Mouse (Mus musculus) limb, embryonic 15.5 days (tissue): ENCODE results near the gene Adamts14. TPM values are rescaled to one million over a fixed set of nuclear protein-coding genes. Genes with fewer than 3 reads are reported as not detected.
A peak's percentile ranks its signal among the peaks of the same experiment; 100 is the strongest.

Experiments
- ATAC-seq: fragments of 200-750 bp; cut with Nextera tagmentation; 2 replicates; pipeline ENCODE4 v1.8.0; 2017; ENCODE audit warnings: low read depth, moderate TSS enrichment; ENCODE audit not compliant: insufficient number of reproducible peaks, low FRiP score, low TSS enrichment
- H3K27ac ChIP-seq: fragments of 300-500 bp; sonication (generic); 2 replicates; pipeline ENCODE4 v1.5.1; 2015; ENCODE audit warnings: moderate library complexity, mild to moderate bottlenecking, inconsistent platforms
- H3K27me3 ChIP-seq: fragments of 300-500 bp; sonication (generic); 2 replicates; pipeline ENCODE4 v1.6.1; 2015; ENCODE audit warnings: inconsistent platforms
- H3K36me3 ChIP-seq: fragments of 300-500 bp; sonication (generic); 2 replicates; pipeline ENCODE4 v1.6.1; 2015; ENCODE audit warnings: inconsistent platforms
- H3K4me1 ChIP-seq: fragments of 300-500 bp; sonication (generic); 2 replicates; pipeline ENCODE4 v1.6.1; 2015; ENCODE audit warnings: inconsistent platforms
- H3K4me2 ChIP-seq: fragments of 300-500 bp; sonication (generic); 2 replicates; pipeline ENCODE4 v1.6.1; 2015; ENCODE audit warnings: mild to moderate bottlenecking, inconsistent platforms
- H3K4me3 ChIP-seq: fragments of 300-500 bp; sonication (generic); 2 replicates; pipeline ENCODE4 v1.5.1; 2015; ENCODE audit warnings: mild to moderate bottlenecking, inconsistent platforms
- H3K9ac ChIP-seq: fragments of 300-500 bp; sonication (generic); 2 replicates; pipeline ENCODE4 v1.6.1; 2015; ENCODE audit warnings: inconsistent platforms
- H3K9me3 ChIP-seq: fragments of 300-500 bp; sonication (generic); 2 replicates; pipeline ENCODE4 v1.6.1; 2016; ENCODE audit warnings: inconsistent platforms
- WGBS: fragments of 180-500 bp; shearing (Covaris S2); methylation state at CpG from one replicate; pipeline ENCODE4 v1.1.7; 2015; 5-methylcytosine and 5-hydroxymethylcytosine counted together
- polyA plus RNA-seq: library from polyadenylated mRNA; unstranded; fragments of >200 nt; fragmentation: Nextera tagmentation; extraction: Ambion mirVana; gene quantifications from 2 replicates; pipeline ENCODE4 v1.2.1, GENCODE M21; 2015

The Adamts14 gene
- polyA plus RNA-seq, 1 experiment from 2014 or later, result 4.9 TPM

- no peaks in the 10 kb centered on the region; the same call in 1 of the 2 replicates for H3K36me3 ChIP-seq
- H3K4me3 ChIP-seq, result no peak overlapping the region
- H3K4me1 ChIP-seq, result no peaks in the 10 kb centered on the region
- 96% methylated on average over 4 of the region's 4 CpGs for WGBS
- H3K4me2 ChIP-seq, result no peak overlapping the region
- no peak overlapping the region for H3K27ac ChIP-seq
- H3K27me3 ChIP-seq, result no peaks in the 10 kb centered on the region
- no peak for ATAC-seq
- no peaks in the 10 kb centered on the region for H3K9me3 ChIP-seq
- no peak overlapping the region for H3K9ac ChIP-seq
Measured at GRCm38 (mm10) chr10:61219318-61219717, 53.9 kb downstream of the Adamts14 start.

- Histone ChIP-seq H3K4me1 (peaks cover 12% of the 10 kb centered on the region), H3K27me3 (0 out of 2 replicates have a peak, but pooled peaks cover 4% of the 10 kb centered on the region), H3K4me3 (no peak overlapping the region), H3K36me3 (no peaks in the 10 kb centered on the region; the same call in 1 of the 2 replicates), H3K4me2 (no peak overlapping the region), H3K9me3 (no peaks in the 10 kb centered on the region), H3K9ac (no peak overlapping the region), H3K27ac (no peak overlapping the region)
- 76% methylated on average over 4 of the region's 4 CpGs for WGBS
- no peak for ATAC-seq
Measured at GRCm38 (mm10) chr10:61216163-61216562, 57.1 kb downstream of the Adamts14 start.

- no peak overlapping the region for H3K4me3 ChIP-seq
- no peak overlapping the region for H3K27ac ChIP-seq
- no peaks in the 10 kb centered on the region; the same call in 1 of the 2 replicates for H3K36me3 ChIP-seq
- ATAC-seq, result no peak
- H3K4me1 ChIP-seq, result peaks cover 12% of the 10 kb centered on the region
- H3K27me3 ChIP-seq, result 0 out of 2 replicates have a peak, but pooled peaks cover 4% of the 10 kb centered on the region
- no peak overlapping the region for H3K9ac ChIP-seq
- H3K9me3 ChIP-seq, result no peaks in the 10 kb centered on the region
- 97% methylated on average over 6 of the region's 6 CpGs for WGBS
- no peak overlapping the region for H3K4me2 ChIP-seq
Measured at GRCm38 (mm10) chr10:61215658-61216057, 57.6 kb downstream of the Adamts14 start.

GRCm38 (mm10) chr10:61212817-61213216 lies 60.4 kb downstream of the Adamts14 start:
- no peak overlapping the region for H3K4me2 ChIP-seq
- peaks cover 12% of the 10 kb centered on the region for H3K4me1 ChIP-seq
- H3K9me3 ChIP-seq, result no peaks in the 10 kb centered on the region
- 9% methylated on average over 11 of the region's 11 CpGs for WGBS
- 0 out of 2 replicates have a peak, but pooled peaks cover 4% of the 10 kb centered on the region for H3K27me3 ChIP-seq
- ATAC-seq, result peak; percentile 36; the same call in 1 of the 2 replicates
- no peak overlapping the region for H3K27ac ChIP-seq
- no peak overlapping the region for H3K9ac ChIP-seq
- no peaks in the 10 kb centered on the region; the same call in 1 of the 2 replicates for H3K36me3 ChIP-seq
- no peak overlapping the region for H3K4me3 ChIP-seq

GRCm38 (mm10) chr10:61211743-61212142 lies 61.5 kb downstream of the Adamts14 start:
- Histone ChIP-seq H3K9ac (no peak overlapping the region), H3K27ac (no peak overlapping the region), H3K27me3 (0 out of 2 replicates have a peak, but pooled peaks cover 4% of the 10 kb centered on the region), H3K4me1 (peaks cover 12% of the 10 kb centered on the region), H3K4me2 (no peak overlapping the region), H3K4me3 (no peak overlapping the region), H3K36me3 (no peaks in the 10 kb centered on the region; the same call in 1 of the 2 replicates), H3K9me3 (no peaks in the 10 kb centered on the region)
- 8% methylated on average over 13 of the region's 13 CpGs for WGBS
- ATAC-seq, result no peak

GRCm38 (mm10) chr10:61211105-61211504 lies 62.1 kb downstream of the Adamts14 start:
- Histone ChIP-seq H3K9me3 (no peaks in the 10 kb centered on the region), H3K4me3 (no peak overlapping the region), H3K27ac (no peak overlapping the region), H3K4me1 (peaks cover 12% of the 10 kb centered on the region), H3K9ac (no peak overlapping the region), H3K36me3 (no peaks in the 10 kb centered on the region; the same call in 1 of the 2 replicates), H3K4me2 (no peak overlapping the region), H3K27me3 (0 out of 2 replicates have a peak, but pooled peaks cover 4% of the 10 kb centered on the region)
- WGBS, result 82% methylated on average over 4 of the region's 4 CpGs
- ATAC-seq, result no peak

- H3K4me3 ChIP-seq, result no peak overlapping the region
- peaks cover 11% of the 10 kb centered on the region for H3K4me1 ChIP-seq
- ATAC-seq, result 0 out of 2 replicates have a peak, but pooled peaks have one; percentile 17
- no peak overlapping the region for H3K4me2 ChIP-seq
- H3K9ac ChIP-seq, result no peak overlapping the region
- no peaks in the 10 kb centered on the region for H3K27me3 ChIP-seq
- 77% methylated on average over 9 of the region's 9 CpGs for WGBS
- no peaks in the 10 kb centered on the region for H3K36me3 ChIP-seq
- no peaks in the 10 kb centered on the region for H3K9me3 ChIP-seq
- H3K27ac ChIP-seq, result no peak overlapping the region
Measured at GRCm38 (mm10) chr10:61208114-61208684, 65.0 kb downstream of the Adamts14 start.

- Histone ChIP-seq H3K9ac (no peak overlapping the region), H3K4me1 (no peaks in the 10 kb centered on the region), H3K36me3 (no peaks in the 10 kb centered on the region), H3K27ac (no peak overlapping the region), H3K9me3 (no peaks in the 10 kb centered on the region), H3K4me2 (no peak overlapping the region), H3K4me3 (no peak overlapping the region), H3K27me3 (no peaks in the 10 kb centered on the region)
- ATAC-seq, result no peak
- WGBS, result 49% methylated on average over 3 of the region's 3 CpGs
Measured at GRCm38 (mm10) chr10:61203930-61204329, 69.3 kb downstream of the Adamts14 start.

- Histone ChIP-seq H3K4me2 (no peak overlapping the region), H3K9ac (no peak overlapping the region), H3K4me3 (no peak overlapping the region), H3K27ac (no peak overlapping the region), H3K9me3 (no peaks in the 10 kb centered on the region), H3K36me3 (0 out of 2 replicates have a peak, but pooled peaks cover 5% of the 10 kb centered on the region), H3K4me1 (no peaks in the 10 kb centered on the region), H3K27me3 (no peaks in the 10 kb centered on the region)
- 75% methylated on average over 12 of the region's 12 CpGs for WGBS
- no peak for ATAC-seq
Measured at GRCm38 (mm10) chr10:61201596-61202318, 71.5 kb downstream of the Adamts14 start.

GRCm38 (mm10) chr10:61200998-61201397 lies 72.2 kb downstream of the Adamts14 start:
- no peaks in the 10 kb centered on the region for H3K4me1 ChIP-seq
- ATAC-seq, result no peak
- 0 out of 2 replicates have a peak, but pooled peaks cover 5% of the 10 kb centered on the region for H3K36me3 ChIP-seq
- H3K4me2 ChIP-seq, result no peak overlapping the region
- H3K27me3 ChIP-seq, result no peaks in the 10 kb centered on the region
- no peak overlapping the region for H3K4me3 ChIP-seq
- no peak overlapping the region for H3K27ac ChIP-seq
- H3K9me3 ChIP-seq, result no peaks in the 10 kb centered on the region
- no peak overlapping the region for H3K9ac ChIP-seq
- WGBS, result 50% methylated on average over 9 of the region's 9 CpGs

GRCm38 (mm10) chr10:61200232-61200820 lies 72.9 kb downstream of the Adamts14 start:
- no peaks in the 10 kb centered on the region for H3K27me3 ChIP-seq
- 0 out of 2 replicates have a peak, but pooled peaks cover 5% of the 10 kb centered on the region for H3K36me3 ChIP-seq
- H3K4me3 ChIP-seq, result no peak overlapping the region
- 84% methylated on average over 7 of the region's 7 CpGs for WGBS
- no peak overlapping the region for H3K27ac ChIP-seq
- H3K9me3 ChIP-seq, result no peaks in the 10 kb centered on the region
- H3K4me1 ChIP-seq, result no peaks in the 10 kb centered on the region
- no peak for ATAC-seq
- H3K9ac ChIP-seq, result no peak overlapping the region
- no peak overlapping the region for H3K4me2 ChIP-seq
